Mouse (Mus musculus) lung, embryonic 16.5 days (tissue): ENCODE data around the gene Gpc6. TPM values are rescaled to one million over a fixed set of nuclear protein-coding genes. Genes with fewer than 3 reads are reported as not detected.

ENCODE experiments used
- ATAC-seq: fragments of 200-750 bp; cut with Nextera tagmentation; 2 replicates; pipeline ENCODE4 v1.8.0; 2017; ENCODE audit warnings: low read depth, mild to moderate bottlenecking, moderate library complexity
- H3K27ac ChIP-seq: fragments of 300-500 bp; sonication (generic); 2 replicates; pipeline ENCODE4 v1.5.1; 2014; ENCODE audit warnings: mild to moderate bottlenecking, control low read depth, low read length
- H3K27me3 ChIP-seq: fragments of 300-500 bp; sonication (generic); 2 replicates; pipeline ENCODE4 v1.6.1; 2014; ENCODE audit warnings: low read depth, low read length, mixed read lengths; ENCODE audit not compliant: control insufficient read depth, insufficient read depth
- H3K36me3 ChIP-seq: fragments of 300-500 bp; sonication (generic); 2 replicates; pipeline ENCODE4 v1.6.1; 2014; ENCODE audit warnings: low read length; ENCODE audit not compliant: control insufficient read depth, insufficient read depth
- H3K4me1 ChIP-seq: fragments of 300-500 bp; sonication (generic); replicated peaks from 2 replicates; pipeline ENCODE4 v1.6.1; 2014; ENCODE audit warnings: low read length, mixed read lengths; ENCODE audit not compliant: control insufficient read depth, insufficient read depth
- H3K4me2 ChIP-seq: fragments of 300-500 bp; sonication (generic); 2 replicates; pipeline ENCODE4 v1.6.1; 2014; ENCODE audit warnings: low read depth, low read length, control low read depth
- H3K4me3 ChIP-seq: fragments of 300-500 bp; sonication (generic); 2 replicates; pipeline ENCODE4 v1.5.1; 2014; ENCODE audit warnings: mild to moderate bottlenecking, low read length, control low read depth
- H3K9ac ChIP-seq: fragments of 300-500 bp; sonication (generic); 2 replicates; pipeline ENCODE4 v1.6.1; 2014; ENCODE audit warnings: low read length, control low read depth
- H3K9me3 ChIP-seq: fragments of 300-500 bp; sonication (generic); 2 replicates; pipeline ENCODE4 v1.6.1; 2016; ENCODE audit warnings: low read length; ENCODE audit not compliant: control insufficient read depth
- WGBS: fragments of 180-500 bp; shearing (Covaris S2); extraction: QIAGEN DNeasy Blood & Tissue Kit; methylation state at CpG from one replicate; pipeline ENCODE4 v1.1.7; 2014; 5-methylcytosine and 5-hydroxymethylcytosine counted together
- polyA plus RNA-seq: library from polyadenylated mRNA; unstranded; fragments of >200 nt; fragmentation: Nextera tagmentation; extraction: Ambion mirVana; gene quantifications from 2 replicates; pipeline ENCODE4 v1.2.1, GENCODE M21; 2015

Gene Gpc6
- polyA plus RNA-seq, 1 experiment from 2014 or later = 26.1 TPM

DNA sequence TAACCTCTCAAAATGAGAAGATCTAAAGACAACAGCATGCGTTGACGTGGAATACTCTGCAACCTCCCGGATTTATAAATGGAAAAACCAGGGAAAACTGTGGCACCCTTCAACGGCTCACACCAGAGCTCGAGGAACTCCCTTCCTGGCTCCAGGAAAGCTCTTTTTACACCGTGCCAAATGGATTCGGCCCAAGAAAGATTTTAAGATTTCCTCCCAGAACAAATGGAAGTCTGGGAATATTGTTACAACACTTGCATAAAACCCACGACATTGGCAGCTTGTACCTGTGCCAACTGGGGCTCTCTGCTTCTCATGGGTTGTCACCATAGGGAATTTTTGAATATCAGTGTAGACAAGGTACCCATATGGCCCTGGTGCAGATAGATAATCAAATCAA, 647.1 kb downstream of the Gpc6 start:
- Histone ChIP-seq H3K4me3 (no peak overlapping the region), H3K36me3 (no peaks in the 10 kb centered on the region), H3K9me3 (no peaks in the 10 kb centered on the region), H3K27me3 (no peaks in the 10 kb centered on the region), H3K27ac (no peak overlapping the region), H3K4me1 (no peaks in the 10 kb centered on the region), H3K4me2 (no peak overlapping the region), H3K9ac (no peak overlapping the region)
- 58% methylated on average over 8 of the region's 8 CpGs for WGBS
- peak; percentile 36 for ATAC-seq

DNA sequence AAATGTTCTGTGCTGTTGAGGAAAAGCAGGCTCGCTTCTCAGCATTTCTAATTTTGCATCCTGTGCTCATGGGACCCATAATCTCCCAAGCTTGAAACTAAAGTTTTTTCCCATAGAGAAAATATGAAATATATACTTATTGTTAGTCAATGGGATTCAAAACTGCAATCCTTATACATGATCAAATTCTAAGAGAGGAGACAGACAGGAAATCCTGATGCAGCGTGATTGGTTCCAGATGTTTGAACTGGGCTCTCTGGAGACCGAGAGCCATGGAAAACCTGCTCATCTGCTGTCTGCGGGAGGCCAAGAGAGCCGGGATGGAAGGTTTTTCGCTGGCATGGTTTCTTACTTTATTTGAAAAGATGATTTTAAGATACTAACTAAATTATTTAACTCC, 649.1 kb downstream of the Gpc6 start:
- Histone ChIP-seq H3K27ac (no peak overlapping the region), H3K4me3 (no peak overlapping the region)
- WGBS = 90% methylated on average over 6 of the region's 6 CpGs

GRCm38 (mm10) chr14:117581740-117582139, 656.6 kb downstream of the Gpc6 start:
- ATAC-seq = no peak
- no peaks in the 10 kb centered on the region for H3K4me1 ChIP-seq
- no peak overlapping the region for H3K4me2 ChIP-seq
- H3K27me3 ChIP-seq = no peaks in the 10 kb centered on the region
- no peaks in the 10 kb centered on the region for H3K36me3 ChIP-seq
- no peak overlapping the region for H3K27ac ChIP-seq
- no peak overlapping the region for H3K9ac ChIP-seq
- H3K9me3 ChIP-seq = no peaks in the 10 kb centered on the region
- WGBS = 90% methylated on average over 6 of the region's 6 CpGs
- no peak overlapping the region for H3K4me3 ChIP-seq

More for the DNA sequence above, 649.1 kb downstream of the Gpc6 start:
- no peak for ATAC-seq
- Histone ChIP-seq H3K9ac (no peak overlapping the region), H3K36me3 (no peaks in the 10 kb centered on the region), H3K4me2 (no peak overlapping the region), H3K27me3 (no peaks in the 10 kb centered on the region), H3K9me3 (no peaks in the 10 kb centered on the region), H3K4me1 (no peaks in the 10 kb centered on the region)

DNA sequence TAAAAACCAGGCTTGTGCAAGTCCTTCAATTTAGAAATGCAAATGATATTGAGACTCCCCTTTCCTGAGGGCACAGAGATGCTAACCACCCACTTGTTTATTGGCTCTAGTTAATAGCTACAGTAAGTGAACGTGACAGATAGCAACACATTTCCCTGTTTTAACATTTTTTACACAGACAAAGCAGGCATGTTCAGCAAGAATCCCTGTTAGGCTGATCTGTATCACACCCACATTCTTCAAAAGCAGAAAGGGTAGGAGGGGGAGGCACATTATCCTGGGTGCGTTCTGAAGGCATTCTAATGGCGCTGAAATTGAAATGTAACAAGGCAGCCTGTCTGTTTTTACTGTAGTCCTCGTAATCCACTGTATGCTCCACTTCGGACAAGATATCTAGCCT, 674.6 kb downstream of the Gpc6 start:
- Histone ChIP-seq H3K27ac (no peak overlapping the region), H3K4me3 (no peak overlapping the region), H3K36me3 (no peaks in the 10 kb centered on the region), H3K9me3 (no peaks in the 10 kb centered on the region), H3K27me3 (no peaks in the 10 kb centered on the region), H3K9ac (no peak overlapping the region), H3K4me1 (no peaks in the 10 kb centered on the region), H3K4me2 (no peak overlapping the region)
- WGBS = 56% methylated on average over 5 of the region's 5 CpGs
- no peak for ATAC-seq

- WGBS = 50% methylated on average over 1 of the region's 1 CpGs
- no peak for ATAC-seq
- Histone ChIP-seq H3K4me2 (no peak overlapping the region), H3K4me3 (no peak overlapping the region), H3K36me3 (no peaks in the 10 kb centered on the region), H3K27me3 (no peaks in the 10 kb centered on the region), H3K27ac (no peak overlapping the region), H3K4me1 (no peaks in the 10 kb centered on the region), H3K9me3 (no peaks in the 10 kb centered on the region), H3K9ac (no peak overlapping the region)
Observed at GRCm38 (mm10) chr14:117603837-117604236, 678.7 kb downstream of the Gpc6 start.

DNA sequence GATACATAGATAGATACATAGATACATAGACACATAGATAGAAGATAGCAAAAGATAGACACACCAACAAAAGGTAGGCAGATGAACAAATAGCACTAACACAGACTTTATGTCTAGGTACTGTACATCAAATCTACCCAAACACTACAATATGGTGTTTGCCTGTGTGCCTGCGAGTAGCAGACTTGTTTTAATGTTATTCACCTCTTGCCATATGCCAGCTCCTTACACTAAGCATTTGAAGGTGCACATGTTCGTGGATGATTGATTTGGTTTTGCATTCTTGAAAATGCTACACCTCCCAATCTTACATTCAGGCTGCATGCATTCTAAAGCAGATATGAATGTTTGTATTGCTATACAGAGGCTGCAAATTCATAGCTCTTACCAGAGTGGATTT, 680.6 kb downstream of the Gpc6 start:
- no peak overlapping the region for H3K4me3 ChIP-seq
- H3K36me3 ChIP-seq = no peaks in the 10 kb centered on the region
- H3K4me2 ChIP-seq = no peak overlapping the region
- 76% methylated on average over 2 of the region's 2 CpGs for WGBS
- no peaks in the 10 kb centered on the region for H3K4me1 ChIP-seq
- no peak overlapping the region for H3K27ac ChIP-seq
- no peak for ATAC-seq
- H3K27me3 ChIP-seq = no peaks in the 10 kb centered on the region
- H3K9me3 ChIP-seq = no peaks in the 10 kb centered on the region
- no peak overlapping the region for H3K9ac ChIP-seq

DNA sequence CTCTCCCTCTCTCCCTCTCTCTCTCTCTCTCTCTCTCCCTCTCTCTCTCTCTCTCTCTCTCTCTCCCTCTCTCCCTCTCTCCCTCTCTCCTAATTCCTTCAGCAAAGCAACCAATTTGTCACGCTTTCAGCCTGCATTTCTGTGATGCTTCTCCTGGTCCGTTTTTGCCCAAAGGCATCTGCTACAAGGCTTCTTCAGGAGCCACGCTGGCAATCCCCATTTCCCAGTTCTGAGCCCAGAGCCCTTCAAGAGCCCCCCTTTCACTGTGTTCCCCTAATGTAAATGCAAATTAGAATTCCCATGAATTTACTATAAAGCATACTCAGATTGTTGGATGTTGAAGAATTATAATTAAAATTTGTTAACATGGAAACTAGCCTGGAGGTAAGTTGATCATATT, 686.0 kb downstream of the Gpc6 start:
- ATAC-seq = no peak
- Histone ChIP-seq H3K36me3 (no peaks in the 10 kb centered on the region), H3K4me3 (no peak overlapping the region), H3K27ac (no peak overlapping the region), H3K9me3 (no peaks in the 10 kb centered on the region), H3K9ac (no peak overlapping the region), H3K4me2 (no peak overlapping the region), H3K4me1 (no peaks in the 10 kb centered on the region), H3K27me3 (no peaks in the 10 kb centered on the region)
- WGBS = 81% methylated on average over 3 of the region's 3 CpGs

GRCm38 (mm10) chr14:117625100-117625710, 700.1 kb downstream of the Gpc6 start:
- ATAC-seq = no peak
- H3K4me2 ChIP-seq = no peak overlapping the region
- H3K9me3 ChIP-seq = no peaks in the 10 kb centered on the region
- H3K4me1 ChIP-seq = no peaks in the 10 kb centered on the region
- H3K27me3 ChIP-seq = no peaks in the 10 kb centered on the region
- H3K27ac ChIP-seq = no peak overlapping the region
- no peak overlapping the region for H3K9ac ChIP-seq
- H3K4me3 ChIP-seq = no peak overlapping the region
- no peaks in the 10 kb centered on the region for H3K36me3 ChIP-seq
- 52% methylated on average over 9 of the region's 9 CpGs for WGBS

DNA sequence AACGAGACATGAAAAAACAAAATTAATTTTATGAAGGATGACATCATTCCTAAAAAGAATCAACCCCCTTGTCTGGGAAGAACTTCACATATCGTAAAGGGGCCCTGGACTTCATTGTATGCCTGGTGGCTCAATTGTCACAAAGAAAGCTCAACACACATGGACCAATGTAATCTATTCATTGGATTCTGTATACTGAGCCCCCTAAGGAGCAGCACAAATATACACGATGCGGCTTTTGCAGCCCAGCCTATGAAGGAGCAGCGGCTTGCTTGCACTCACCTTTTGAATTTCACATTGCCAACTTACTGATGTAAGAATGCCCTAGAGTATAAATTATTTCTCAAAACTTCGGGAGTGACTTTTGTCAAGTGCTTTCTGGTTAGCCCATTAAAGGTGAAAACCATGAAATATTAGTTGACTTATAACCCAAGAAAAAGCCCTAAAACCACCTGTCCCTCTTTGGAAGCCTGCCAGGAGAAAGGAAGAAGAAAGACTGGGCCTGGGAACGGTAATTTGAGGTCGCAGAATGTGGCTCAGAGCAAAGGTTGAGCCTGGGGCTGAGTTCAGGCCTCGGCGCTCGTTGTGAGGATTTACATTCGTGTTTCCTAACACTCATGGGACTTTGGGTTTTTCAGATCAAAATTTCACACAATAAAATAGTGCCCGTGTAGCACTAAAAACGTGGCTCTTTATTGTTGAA, 709.3 kb downstream of the Gpc6 start:
- H3K27ac ChIP-seq = no peak overlapping the region
- WGBS = 83% methylated on average over 14 of the region's 14 CpGs
- H3K27me3 ChIP-seq = no peaks in the 10 kb centered on the region
- no peaks in the 10 kb centered on the region for H3K36me3 ChIP-seq
- ATAC-seq = no peak
- no peaks in the 10 kb centered on the region for H3K9me3 ChIP-seq
- H3K4me1 ChIP-seq = no peaks in the 10 kb centered on the region
- no peak overlapping the region for H3K4me2 ChIP-seq
- no peak overlapping the region for H3K9ac ChIP-seq
- H3K4me3 ChIP-seq = no peak overlapping the region
